Mouse (Mus musculus): Measurements from ENCODE around the gene Jade2.
A peak's percentile ranks its signal among the peaks of the same experiment; 100 is the strongest.
"Not testable (repeated sequence)": the region's sequence is repeated elsewhere in the genome, so short reads cannot be mapped to it uniquely, and the experiment has no call there.

Jade2 gene

GRCm38 (mm10) chr11:51796272-51796671 is 61.2 kb downstream of the Jade2 start:
- no peak for DNase-seq (ENCODE audit: low spot score)

- DNase-seq (ENCODE audit: low spot score): no peak
Observed at GRCm38 (mm10) chr11:51790662-51791061, 66.8 kb downstream of the Jade2 start.

GRCm38 (mm10) chr11:51789735-51790134 is 67.7 kb downstream of the Jade2 start:
- not testable (repeated sequence) for DNase-seq (ENCODE audit: low spot score)

GRCm38 (mm10) chr11:51785926-51786325 is 71.5 kb downstream of the Jade2 start:
- peak; percentile 82 for DNase-seq (ENCODE audit: low spot score)

GRCm38 (mm10) chr11:51782721-51783120 is 74.7 kb downstream of the Jade2 start:
- DNase-seq (ENCODE audit: low spot score): no peak

- no peak for DNase-seq (ENCODE audit: low spot score)
Observed at GRCm38 (mm10) chr11:51780773-51781267, 76.6 kb downstream of the Jade2 start.

GRCm38 (mm10) chr11:51777478-51777877 is 80.0 kb downstream of the Jade2 start:
- peak; percentile 53 for DNase-seq (ENCODE audit: low spot score)

GRCm38 (mm10) chr11:51775507-51775906 is 81.9 kb downstream of the Jade2 start:
- no peak for DNase-seq (ENCODE audit: low spot score)

GRCm38 (mm10) chr11:51768296-51768695 is 89.2 kb downstream of the Jade2 start:
- DNase-seq (ENCODE audit: low spot score): no peak

- DNase-seq (ENCODE audit: low spot score): no peak
Observed at GRCm38 (mm10) chr11:51767579-51768220, 89.8 kb downstream of the Jade2 start.

- DNase-seq (ENCODE audit: low spot score): no peak
Observed at GRCm38 (mm10) chr11:51764816-51765215, 92.6 kb downstream of the Jade2 start.

- no peak for DNase-seq (ENCODE audit: low spot score)
Observed at GRCm38 (mm10) chr11:51763955-51764354, 93.5 kb downstream of the Jade2 start.
